Mouse (Mus musculus) lung, embryonic 16.5 days (tissue): Measurements from ENCODE around the gene Mgst3. TPM values are rescaled to one million over a fixed set of nuclear protein-coding genes. Genes with fewer than 3 reads are reported as not detected.

ENCODE experiments used
- ATAC-seq: fragments of 200-750 bp; cut with Nextera tagmentation; 2 replicates; pipeline ENCODE4 v1.8.0; 2017; ENCODE audit warnings: low read depth, mild to moderate bottlenecking, moderate library complexity
- H3K27ac ChIP-seq: fragments of 300-500 bp; sonication (generic); 2 replicates; pipeline ENCODE4 v1.5.1; 2014; ENCODE audit warnings: mild to moderate bottlenecking, control low read depth, low read length
- H3K27me3 ChIP-seq: fragments of 300-500 bp; sonication (generic); 2 replicates; pipeline ENCODE4 v1.6.1; 2014; ENCODE audit warnings: low read depth, low read length, mixed read lengths; ENCODE audit not compliant: control insufficient read depth, insufficient read depth
- H3K36me3 ChIP-seq: fragments of 300-500 bp; sonication (generic); 2 replicates; pipeline ENCODE4 v1.6.1; 2014; ENCODE audit warnings: low read length; ENCODE audit not compliant: control insufficient read depth, insufficient read depth
- H3K4me1 ChIP-seq: fragments of 300-500 bp; sonication (generic); replicated peaks from 2 replicates; pipeline ENCODE4 v1.6.1; 2014; ENCODE audit warnings: low read length, mixed read lengths; ENCODE audit not compliant: control insufficient read depth, insufficient read depth
- H3K4me2 ChIP-seq: fragments of 300-500 bp; sonication (generic); 2 replicates; pipeline ENCODE4 v1.6.1; 2014; ENCODE audit warnings: low read depth, low read length, control low read depth
- H3K4me3 ChIP-seq: fragments of 300-500 bp; sonication (generic); 2 replicates; pipeline ENCODE4 v1.5.1; 2014; ENCODE audit warnings: mild to moderate bottlenecking, low read length, control low read depth
- H3K9ac ChIP-seq: fragments of 300-500 bp; sonication (generic); 2 replicates; pipeline ENCODE4 v1.6.1; 2014; ENCODE audit warnings: low read length, control low read depth
- H3K9me3 ChIP-seq: fragments of 300-500 bp; sonication (generic); 2 replicates; pipeline ENCODE4 v1.6.1; 2016; ENCODE audit warnings: low read length; ENCODE audit not compliant: control insufficient read depth
- WGBS: fragments of 180-500 bp; shearing (Covaris S2); extraction: QIAGEN DNeasy Blood & Tissue Kit; methylation state at CpG from one replicate; pipeline ENCODE4 v1.1.7; 2014; 5-methylcytosine and 5-hydroxymethylcytosine counted together
- polyA plus RNA-seq: library from polyadenylated mRNA; unstranded; fragments of >200 nt; fragmentation: Nextera tagmentation; extraction: Ambion mirVana; gene quantifications from 2 replicates; pipeline ENCODE4 v1.2.1, GENCODE M21; 2015

The Mgst3 gene
- polyA plus RNA-seq, 1 experiment from 2014 or later: 50.8 TPM

DNA sequence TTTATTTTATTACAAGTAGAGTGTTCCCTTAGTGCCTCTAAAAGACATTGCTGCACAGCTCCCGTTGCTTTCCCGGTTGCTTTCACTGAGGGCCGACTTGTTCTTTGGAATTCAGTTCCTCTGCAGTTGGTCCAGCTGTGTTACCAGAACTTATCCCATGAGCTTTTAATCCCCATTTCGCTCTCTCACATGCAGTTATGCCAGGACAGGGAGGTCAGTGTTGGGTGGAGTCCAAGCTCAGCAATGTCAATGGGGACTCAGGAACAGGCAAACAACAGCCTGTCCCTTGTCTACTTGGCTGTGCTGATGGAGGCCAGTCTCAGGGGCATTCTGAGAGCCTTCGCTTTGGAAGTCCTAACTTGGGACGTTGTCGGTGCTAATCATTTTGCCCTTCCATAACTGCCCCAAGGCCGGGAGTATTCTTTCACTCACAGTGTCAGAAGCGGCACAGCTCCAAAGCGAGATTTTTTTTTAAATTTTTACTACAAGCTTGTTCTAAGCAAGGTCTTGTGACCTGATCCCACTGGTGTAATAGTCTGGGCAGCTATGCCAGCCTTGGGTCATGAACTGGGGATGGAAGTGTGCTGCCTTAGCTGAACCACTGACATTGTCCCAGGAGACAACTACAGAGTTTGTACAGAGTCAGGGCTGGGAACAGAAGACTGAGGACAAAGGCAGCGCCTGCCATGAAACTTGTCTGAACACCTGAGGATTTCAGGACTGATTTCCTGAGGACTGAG is 29.0 kb upstream of the Mgst3 start:
- Histone ChIP-seq H3K9me3 (no peaks in the 10 kb centered on the region), H3K27me3 (no peaks in the 10 kb centered on the region), H3K36me3 (no peaks in the 10 kb centered on the region), H3K4me1 (no peaks in the 10 kb centered on the region), H3K27ac (no peak overlapping the region), H3K4me3 (no peak overlapping the region), H3K4me2 (no peak overlapping the region), H3K9ac (no peak overlapping the region)
- ATAC-seq: no peak
- 70% methylated on average over 11 of the region's 11 CpGs for WGBS

DNA sequence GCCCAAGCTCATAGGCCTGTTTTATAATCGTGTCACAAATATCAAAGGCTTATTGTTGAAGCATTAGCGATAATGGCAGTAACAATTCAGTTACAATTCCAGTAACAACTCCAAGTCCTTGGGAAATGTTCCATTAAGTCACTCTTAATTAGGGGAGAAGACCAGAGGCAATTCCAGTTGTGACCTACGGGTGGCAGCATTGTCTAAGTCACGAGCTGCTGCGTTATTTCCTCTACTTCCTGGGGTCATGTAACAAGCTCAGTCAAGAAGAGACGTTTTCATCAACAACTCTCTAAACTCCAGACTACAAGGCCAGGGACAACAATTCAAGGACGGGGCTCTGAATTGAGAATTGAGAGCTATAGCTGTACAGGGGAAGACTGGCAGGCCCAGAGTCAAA is 21.2 kb upstream of the Mgst3 start:
- H3K27me3 ChIP-seq: no peaks in the 10 kb centered on the region
- ATAC-seq: no peak
- no peak overlapping the region for H3K4me2 ChIP-seq
- no peak overlapping the region for H3K27ac ChIP-seq
- no peak overlapping the region for H3K4me3 ChIP-seq
- no peak overlapping the region for H3K9ac ChIP-seq
- 2% methylated on average over 7 of the region's 7 CpGs for WGBS
- H3K36me3 ChIP-seq: no peaks in the 10 kb centered on the region
- no peaks in the 10 kb centered on the region for H3K4me1 ChIP-seq
- no peaks in the 10 kb centered on the region for H3K9me3 ChIP-seq

DNA sequence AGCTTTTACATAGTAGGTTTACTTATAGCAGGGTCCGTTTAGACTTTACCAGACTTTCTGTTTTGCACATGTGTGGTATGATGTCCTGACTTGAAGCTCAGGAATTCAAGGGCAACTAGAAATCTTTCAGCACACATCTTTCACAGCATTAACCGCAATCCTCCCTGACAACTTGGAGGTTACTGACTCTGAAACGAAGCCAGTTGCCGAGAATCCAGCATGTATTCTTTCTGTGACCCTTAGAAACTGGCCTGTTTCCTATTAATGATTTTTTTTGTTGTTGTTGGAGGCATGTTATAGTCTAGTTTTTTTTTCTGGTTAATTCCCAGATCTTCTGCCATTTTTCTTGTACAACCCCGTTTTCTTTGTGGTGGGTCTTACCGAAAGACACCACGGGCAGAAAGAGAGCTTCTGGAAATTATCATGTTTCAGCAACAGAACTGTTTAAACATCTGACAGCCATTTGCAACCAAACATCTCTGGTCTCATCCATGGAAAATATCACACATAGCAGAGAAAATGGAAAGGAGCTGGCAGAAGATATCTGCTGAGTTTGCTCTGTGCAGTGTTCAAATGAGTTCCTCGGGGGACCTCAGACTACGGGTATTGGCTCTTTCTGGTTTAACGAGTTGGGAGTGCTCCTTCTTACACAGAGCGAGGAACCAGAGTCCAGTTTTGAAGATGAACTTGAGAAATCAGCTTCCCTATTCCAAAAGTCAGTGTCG is 18.5 kb upstream of the Mgst3 start:
- WGBS: 57% methylated on average over 12 of the region's 12 CpGs
- ATAC-seq: no peak
- H3K4me2 ChIP-seq: no peak overlapping the region
- H3K9me3 ChIP-seq: no peaks in the 10 kb centered on the region
- no peaks in the 10 kb centered on the region for H3K4me1 ChIP-seq
- no peak overlapping the region for H3K27ac ChIP-seq
- no peak overlapping the region for H3K4me3 ChIP-seq
- no peaks in the 10 kb centered on the region for H3K36me3 ChIP-seq
- H3K27me3 ChIP-seq: peaks cover 4% of the 10 kb centered on the region
- H3K9ac ChIP-seq: no peak overlapping the region

DNA sequence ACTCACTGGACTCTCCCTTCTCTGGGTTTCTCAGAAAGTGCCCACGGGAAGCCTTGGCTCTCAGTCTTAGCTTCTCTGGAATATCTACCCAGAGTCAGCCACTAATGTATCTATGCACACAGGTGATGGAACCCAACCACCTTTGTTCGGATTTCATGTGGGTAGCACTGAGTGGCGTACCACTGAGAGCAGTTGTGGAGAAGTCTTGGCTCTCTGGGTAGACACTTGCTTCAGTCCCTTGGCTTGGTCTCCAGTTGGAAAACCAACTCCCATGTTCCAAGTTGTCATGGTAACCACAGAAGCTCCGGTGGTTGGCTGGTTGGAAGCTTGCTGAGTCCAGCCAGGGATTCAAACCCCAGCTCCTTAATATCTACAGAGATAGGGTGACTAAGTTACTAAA is 16.0 kb upstream of the Mgst3 start:
- Histone ChIP-seq H3K36me3 (no peaks in the 10 kb centered on the region), H3K4me2 (no peak overlapping the region), H3K4me1 (no peaks in the 10 kb centered on the region), H3K9me3 (no peaks in the 10 kb centered on the region), H3K27ac (no peak overlapping the region), H3K4me3 (no peak overlapping the region), H3K27me3 (peaks cover 4% of the 10 kb centered on the region), H3K9ac (no peak overlapping the region)
- no peak for ATAC-seq
- WGBS: 72% methylated on average over 4 of the region's 4 CpGs

DNA sequence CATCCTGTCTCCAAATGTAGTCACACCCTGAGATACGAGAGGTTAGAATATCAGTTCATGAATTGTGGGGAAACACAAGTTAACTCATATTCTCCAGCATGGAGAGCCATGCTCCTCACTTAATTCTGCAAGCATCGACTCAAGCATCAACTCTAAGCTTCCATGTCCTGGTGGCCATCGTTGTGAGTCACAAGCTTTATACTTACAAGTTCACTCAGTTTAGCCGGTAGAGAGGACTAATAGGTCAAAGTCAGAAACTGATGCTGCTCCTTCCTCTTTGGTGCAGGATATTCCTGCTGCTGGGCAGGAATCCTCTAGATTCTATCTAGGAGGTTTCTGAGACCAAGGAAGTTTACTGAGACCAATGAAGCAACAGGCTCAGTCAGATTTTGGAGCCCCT is 11.6 kb upstream of the Mgst3 start:
- Histone ChIP-seq H3K27ac (no peak overlapping the region), H3K4me1 (no peaks in the 10 kb centered on the region), H3K9ac (no peak overlapping the region), H3K36me3 (no peaks in the 10 kb centered on the region), H3K4me3 (no peak overlapping the region), H3K27me3 (peaks cover 4% of the 10 kb centered on the region), H3K9me3 (no peaks in the 10 kb centered on the region), H3K4me2 (no peak overlapping the region)
- WGBS: 78% methylated on average over 4 of the region's 4 CpGs
- no peak for ATAC-seq

DNA sequence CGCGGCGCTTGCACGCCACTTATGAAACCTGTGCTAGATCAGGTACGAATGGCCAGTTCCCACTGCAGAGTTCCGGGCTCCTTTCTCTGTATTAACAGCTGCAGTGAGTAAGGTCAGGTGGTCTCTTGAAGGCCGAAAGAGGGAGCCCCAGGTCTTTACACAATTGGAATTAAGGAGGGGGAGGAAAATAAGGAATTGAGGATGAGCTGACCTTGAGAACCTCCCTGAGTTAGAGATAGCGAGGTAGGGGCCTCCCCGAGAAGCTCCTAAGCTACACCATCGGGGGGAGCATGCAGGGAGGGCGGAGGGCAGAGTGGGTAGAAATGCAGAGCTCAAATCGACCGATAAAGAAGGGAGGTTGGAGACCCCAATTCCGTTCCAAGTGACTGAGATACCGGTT is 360 bp downstream of the Mgst3 start:
- H3K27ac ChIP-seq: peak overlapping the region; percentile 93
- peak overlapping the region; percentile 73 for H3K4me3 ChIP-seq
- H3K27me3 ChIP-seq: no peaks in the 10 kb centered on the region
- whole genome bisulfite sequencing: under 1% methylated on average over 15 of the region's 15 CpGs
- H3K4me2 ChIP-seq: peak overlapping the region; percentile 82
- H3K9me3 ChIP-seq: no peaks in the 10 kb centered on the region
- peak overlapping the region; percentile 91 for H3K9ac ChIP-seq
- H3K36me3 ChIP-seq: no peaks in the 10 kb centered on the region
- ATAC-seq: peak; percentile 37
- peaks cover 12% of the 10 kb centered on the region for H3K4me1 ChIP-seq

DNA sequence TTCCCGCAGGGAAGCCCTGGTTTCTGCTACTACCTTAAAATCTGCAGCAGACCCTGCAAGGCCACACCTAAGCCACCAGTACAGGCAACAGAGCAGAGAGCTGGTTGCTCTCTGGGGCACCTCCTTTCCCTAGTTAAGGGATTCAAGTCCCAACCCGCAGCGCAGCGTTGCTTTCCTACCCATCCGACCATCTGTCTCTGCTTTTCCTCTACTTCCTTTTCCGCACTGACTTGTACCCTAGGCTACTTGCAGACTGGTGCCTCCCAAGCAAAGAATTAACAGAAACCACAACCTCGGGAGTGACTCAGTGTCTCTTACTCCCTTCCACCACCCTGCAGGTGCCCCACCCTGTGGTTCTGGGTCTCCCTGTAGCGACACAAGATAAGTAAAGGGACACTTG is 954 bp downstream of the Mgst3 start:
- WGBS: 11% methylated on average over 8 of the region's 8 CpGs
- no peaks in the 10 kb centered on the region for H3K9me3 ChIP-seq
- peak overlapping the region; percentile 82 for H3K4me2 ChIP-seq
- H3K4me3 ChIP-seq: peak overlapping the region; percentile 73
- peak overlapping the region; percentile 91 for H3K9ac ChIP-seq
- H3K27ac ChIP-seq: 0 out of 2 replicates have a peak overlapping the region, but pooled peaks have one; percentile 40
- peaks cover 12% of the 10 kb centered on the region for H3K4me1 ChIP-seq
- H3K27me3 ChIP-seq: no peaks in the 10 kb centered on the region
- H3K36me3 ChIP-seq: no peaks in the 10 kb centered on the region
- no peak for ATAC-seq

DNA sequence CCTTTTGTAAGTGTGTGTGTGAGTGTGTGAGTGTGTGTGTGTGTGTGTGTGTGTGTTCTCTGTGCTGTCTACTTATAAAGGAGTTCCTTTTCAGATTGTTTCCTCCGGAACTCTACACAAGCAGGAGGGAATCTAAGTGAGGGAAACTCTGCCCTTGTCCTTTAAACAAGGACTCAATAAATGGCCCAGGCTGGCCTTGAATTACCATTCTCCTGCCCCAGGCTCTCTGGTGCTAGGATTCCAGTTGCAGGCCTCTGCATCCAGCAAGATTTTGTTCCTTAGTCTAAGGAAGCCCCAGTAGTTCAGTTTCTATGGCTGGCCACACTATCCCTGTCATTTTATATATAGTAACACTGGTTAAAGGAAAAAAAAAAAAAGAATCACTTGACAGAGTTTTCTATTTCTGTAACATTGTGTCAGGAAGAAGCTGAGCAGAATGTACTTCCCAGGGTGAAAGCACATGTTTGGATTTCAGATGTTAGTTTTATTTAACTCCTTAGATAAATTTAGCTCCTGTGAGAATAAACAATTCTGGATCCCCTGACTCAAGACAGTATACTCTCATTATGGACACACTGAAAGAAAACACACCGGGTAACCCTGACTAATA is 1.5 kb downstream of the Mgst3 start:
- no peaks in the 10 kb centered on the region for H3K27me3 ChIP-seq
- H3K9me3 ChIP-seq: no peaks in the 10 kb centered on the region
- H3K4me2 ChIP-seq: peak overlapping the region; percentile 82
- H3K4me1 ChIP-seq: peaks cover 12% of the 10 kb centered on the region
- H3K4me3 ChIP-seq: peak overlapping the region; percentile 73
- WGBS: 24% methylated on average over 2 of the region's 2 CpGs
- no peak for ATAC-seq
- peak overlapping the region; percentile 91 for H3K9ac ChIP-seq
- H3K27ac ChIP-seq: 0 out of 2 replicates have a peak overlapping the region, but pooled peaks have one; percentile 40
- H3K36me3 ChIP-seq: no peaks in the 10 kb centered on the region

DNA sequence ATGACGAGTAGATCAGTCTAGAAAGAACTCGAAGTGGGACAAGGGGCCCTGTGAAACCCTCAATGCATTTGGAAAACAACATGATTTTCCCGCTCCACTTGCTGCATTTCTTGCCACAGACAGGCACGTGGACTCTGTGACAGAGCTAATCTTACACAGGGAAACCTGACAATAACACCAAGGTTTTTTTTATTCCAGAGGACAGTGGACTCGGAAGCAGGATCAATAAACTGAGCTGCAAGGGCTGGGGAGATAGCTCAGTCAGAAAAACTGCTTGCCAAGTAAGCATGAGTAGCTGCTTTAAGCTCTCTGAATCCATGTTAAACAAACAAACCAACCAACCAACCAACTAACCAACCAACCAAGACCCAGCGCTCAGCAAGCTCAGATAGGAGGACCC is 2.4 kb downstream of the Mgst3 start:
- peaks cover 12% of the 10 kb centered on the region for H3K4me1 ChIP-seq
- 70% methylated on average over 6 of the region's 6 CpGs for WGBS

More for the DNA sequence above, 2.4 kb downstream of the Mgst3 start:
- Histone ChIP-seq H3K27ac (no peak overlapping the region), H3K9me3 (no peaks in the 10 kb centered on the region), H3K4me3 (no peak overlapping the region), H3K36me3 (no peaks in the 10 kb centered on the region), H3K4me2 (no peak overlapping the region), H3K9ac (no peak overlapping the region), H3K27me3 (no peaks in the 10 kb centered on the region)
- ATAC-seq: no peak
